Mouse (Mus musculus): ENCODE results near the gene Hip1r. TPM values are rescaled to one million over a fixed set of nuclear protein-coding genes. Genes with fewer than 3 reads are reported as not detected.
A peak's percentile ranks its signal among the peaks of the same experiment; 100 is the strongest.

The Hip1r gene
- polyA plus RNA-seq, 1 experiment from 2014 or later: 18.3 TPM

- Histone ChIP-seq H3K27ac (ENCODE audit: low read depth, low read length) (peak overlapping the region; percentile 71), H3K4me3 (ENCODE audit: low read depth, low read length) (no peak overlapping the region), H3K4me1 (replicated peaks; ENCODE audit: control insufficient read depth, insufficient read depth, low read length) (peaks cover 15% of the 10 kb centered on the region; the same call in 1 of the 2 replicates), H3K36me3 (ENCODE audit: control insufficient read depth, insufficient read depth) (no peaks in the 10 kb centered on the region), H3K9me3 (ENCODE audit: control insufficient read depth) (no peaks in the 10 kb centered on the region), H3K9ac (ENCODE audit: low read depth, low read length) (no peak overlapping the region), H3K27me3 (replicated peaks; ENCODE audit: control insufficient read depth, insufficient read depth, low read length) (no peaks in the 10 kb centered on the region), H3K4me2 (replicated peaks; ENCODE audit: low read depth) (peak overlapping the region; percentile 75; the same call in 1 of the 2 replicates)
- no peak for ATAC-seq
- TF ChIP-seq CTCF (IDR thresholded peaks at IDR 0.05; ENCODE audit: low read depth): no peak
- 23% methylated on average over 3 of the region's 3 CpGs for WGBS
Observed at GRCm38 (mm10) chr5:123977231-123977630, 3.8 kb downstream of the Hip1r start.

GRCm38 (mm10) chr5:123978131-123978530 lies 4.7 kb downstream of the Hip1r start:
- ATAC-seq: no peak
- peak overlapping the region; percentile 75; the same call in 1 of the 2 replicates for H3K4me2 ChIP-seq (replicated peaks; ENCODE audit: low read depth)
- no peak for TF ChIP-seq CTCF (IDR thresholded peaks at IDR 0.05; ENCODE audit: low read depth)
- peaks cover 15% of the 10 kb centered on the region; the same call in 1 of the 2 replicates for H3K4me1 ChIP-seq (replicated peaks; ENCODE audit: control insufficient read depth, insufficient read depth, low read length)
- no peaks in the 10 kb centered on the region for H3K36me3 ChIP-seq (ENCODE audit: control insufficient read depth, insufficient read depth)
- H3K27ac ChIP-seq (ENCODE audit: low read depth, low read length): no peak overlapping the region; the same call in 1 of the 2 replicates
- H3K9ac ChIP-seq (ENCODE audit: low read depth, low read length): no peak overlapping the region
- 65% methylated on average over 5 of the region's 5 CpGs for WGBS
- H3K4me3 ChIP-seq (ENCODE audit: low read depth, low read length): no peak overlapping the region
- H3K9me3 ChIP-seq (ENCODE audit: control insufficient read depth): no peaks in the 10 kb centered on the region
- H3K27me3 ChIP-seq (replicated peaks; ENCODE audit: control insufficient read depth, insufficient read depth, low read length): no peaks in the 10 kb centered on the region

GRCm38 (mm10) chr5:123979221-123979979 lies 6.0 kb downstream of the Hip1r start:
- peaks cover 15% of the 10 kb centered on the region; the same call in 1 of the 2 replicates for H3K4me1 ChIP-seq (replicated peaks; ENCODE audit: control insufficient read depth, insufficient read depth, low read length)
- no peak overlapping the region for H3K9ac ChIP-seq (ENCODE audit: low read depth, low read length)
- H3K9me3 ChIP-seq (ENCODE audit: control insufficient read depth): no peaks in the 10 kb centered on the region
- H3K27ac ChIP-seq (ENCODE audit: low read depth, low read length): no peak overlapping the region; the same call in 1 of the 2 replicates
- H3K4me2 ChIP-seq (replicated peaks; ENCODE audit: low read depth): no peak overlapping the region
- TF ChIP-seq CTCF (IDR thresholded peaks at IDR 0.05; ENCODE audit: low read depth): no peak
- H3K36me3 ChIP-seq (ENCODE audit: control insufficient read depth, insufficient read depth): no peaks in the 10 kb centered on the region
- no peak overlapping the region for H3K4me3 ChIP-seq (ENCODE audit: low read depth, low read length)
- ATAC-seq: no peak
- WGBS: 75% methylated on average over 18 of the region's 18 CpGs
- no peaks in the 10 kb centered on the region for H3K27me3 ChIP-seq (replicated peaks; ENCODE audit: control insufficient read depth, insufficient read depth, low read length)

GRCm38 (mm10) chr5:123979980-123980369 lies 6.5 kb downstream of the Hip1r start:
- Histone ChIP-seq H3K4me1 (replicated peaks; ENCODE audit: control insufficient read depth, insufficient read depth, low read length) (peaks cover 15% of the 10 kb centered on the region; the same call in 1 of the 2 replicates), H3K4me2 (replicated peaks; ENCODE audit: low read depth) (no peak overlapping the region), H3K9ac (ENCODE audit: low read depth, low read length) (no peak overlapping the region), H3K27ac (ENCODE audit: low read depth, low read length) (no peak overlapping the region), H3K36me3 (ENCODE audit: control insufficient read depth, insufficient read depth) (no peaks in the 10 kb centered on the region), H3K9me3 (ENCODE audit: control insufficient read depth) (no peaks in the 10 kb centered on the region), H3K27me3 (replicated peaks; ENCODE audit: control insufficient read depth, insufficient read depth, low read length) (no peaks in the 10 kb centered on the region), H3K4me3 (ENCODE audit: low read depth, low read length) (no peak overlapping the region)
- no peak for ATAC-seq
- WGBS: 61% methylated on average over 4 of the region's 4 CpGs
- no peak for TF ChIP-seq CTCF (IDR thresholded peaks at IDR 0.05; ENCODE audit: low read depth)

GRCm38 (mm10) chr5:123980521-123981249 lies 7.3 kb downstream of the Hip1r start:
- H3K9me3 ChIP-seq (ENCODE audit: control insufficient read depth): no peaks in the 10 kb centered on the region
- 73% methylated on average over 9 of the region's 9 CpGs for WGBS
- no peak overlapping the region for H3K27ac ChIP-seq (ENCODE audit: low read depth, low read length)

GRCm38 (mm10) chr5:123981250-123981554 lies 7.8 kb downstream of the Hip1r start:
- H3K9me3 ChIP-seq (ENCODE audit: control insufficient read depth): no peaks in the 10 kb centered on the region
- no peak overlapping the region for H3K4me2 ChIP-seq (replicated peaks; ENCODE audit: low read depth)
- WGBS: 59% methylated on average over 6 of the region's 6 CpGs
- TF ChIP-seq CTCF (IDR thresholded peaks at IDR 0.05; ENCODE audit: low read depth): no peak
- H3K27me3 ChIP-seq (replicated peaks; ENCODE audit: control insufficient read depth, insufficient read depth, low read length): no peaks in the 10 kb centered on the region
- H3K36me3 ChIP-seq (ENCODE audit: control insufficient read depth, insufficient read depth): no peaks in the 10 kb centered on the region
- H3K4me1 ChIP-seq (replicated peaks; ENCODE audit: control insufficient read depth, insufficient read depth, low read length): peaks cover 15% of the 10 kb centered on the region; the same call in 1 of the 2 replicates
- no peak overlapping the region for H3K9ac ChIP-seq (ENCODE audit: low read depth, low read length)
- no peak overlapping the region for H3K27ac ChIP-seq (ENCODE audit: low read depth, low read length)
- ATAC-seq: no peak
- H3K4me3 ChIP-seq (ENCODE audit: low read depth, low read length): no peak overlapping the region

More at GRCm38 (mm10) chr5:123980521-123981249, 7.3 kb downstream of the Hip1r start:
- no peak for ATAC-seq
- Histone ChIP-seq H3K4me1 (replicated peaks; ENCODE audit: control insufficient read depth, insufficient read depth, low read length) (peaks cover 15% of the 10 kb centered on the region; the same call in 1 of the 2 replicates), H3K4me2 (replicated peaks; ENCODE audit: low read depth) (no peak overlapping the region), H3K36me3 (ENCODE audit: control insufficient read depth, insufficient read depth) (no peaks in the 10 kb centered on the region), H3K27me3 (replicated peaks; ENCODE audit: control insufficient read depth, insufficient read depth, low read length) (no peaks in the 10 kb centered on the region), H3K4me3 (ENCODE audit: low read depth, low read length) (no peak overlapping the region), H3K9ac (ENCODE audit: low read depth, low read length) (no peak overlapping the region)
- no peak for TF ChIP-seq CTCF (IDR thresholded peaks at IDR 0.05; ENCODE audit: low read depth)

All from intestine, postnatal 0 days (tissue).